Mouse (Mus musculus): ENCODE measurements around the gene Slc5a11. TPM values are rescaled to one million over a fixed set of nuclear protein-coding genes. Genes with fewer than 3 reads are reported as not detected.

The Slc5a11 gene
- polyA plus RNA-seq, 1 experiment from 2014 or later = 0.43 TPM

Other genes starting within 250 kb of the Slc5a11 start
- gene Rbbp6, start 249.1 kb upstream of the Slc5a11 start, polyA plus RNA-seq (2015; fragmentation: Nextera tagmentation; extraction: Ambion mirVana) = 28.8 and 32.8 TPM in 2 replicates
- gene Tnrc6a, start 90.9 kb upstream of the Slc5a11 start, polyA plus RNA-seq (2015; fragmentation: Nextera tagmentation; extraction: Ambion mirVana) = 52.7 and 54.7 TPM in 2 replicates
- 96.5 and 102 TPM in 2 replicates for gene Lcmt1, start 155.0 kb downstream of the Slc5a11 start, polyA plus RNA-seq (2015; fragmentation: Nextera tagmentation; extraction: Ambion mirVana)
- 10.1 and 10.3 TPM in 2 replicates for gene Arhgap17, start 155.1 kb downstream of the Slc5a11 start, polyA plus RNA-seq (2015; fragmentation: Nextera tagmentation; extraction: Ambion mirVana)
- not detected in 2 replicates for gene Aqp8, start 247.5 kb downstream of the Slc5a11 start, polyA plus RNA-seq (2015; fragmentation: Nextera tagmentation; extraction: Ambion mirVana)

All from forebrain, embryonic 15.5 days (tissue).